Mouse (Mus musculus): Measurements from ENCODE around the gene Tmem110. TPM values are rescaled to one million over a fixed set of nuclear protein-coding genes. Genes with fewer than 3 reads are reported as not detected.

Tmem110 gene
- polyA plus RNA-seq, 1 experiment from 2014 or later, result 25.8 TPM

DNA sequence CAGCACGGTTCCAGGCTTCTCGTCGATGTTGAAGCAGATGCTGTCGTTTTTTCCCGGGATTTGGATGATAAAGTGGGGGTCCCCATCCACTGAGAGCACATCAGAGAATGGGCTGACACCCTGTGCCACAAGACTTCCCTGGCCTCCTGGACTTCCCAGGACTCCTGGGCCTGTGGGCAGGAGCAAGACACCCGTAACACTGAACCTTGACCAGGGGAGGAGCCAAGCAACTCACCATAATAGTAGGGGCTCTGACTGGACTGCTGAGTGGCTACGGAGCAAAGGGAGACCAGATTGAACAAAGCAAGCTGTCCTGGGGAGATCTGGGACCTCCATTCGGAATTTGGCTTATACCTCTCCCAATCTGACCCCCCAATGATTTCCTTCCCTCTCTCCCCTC, 87.3 kb downstream of the Tmem110 start:
- Histone ChIP-seq H3K36me3 (no peaks in the 10 kb centered on the region), H3K4me2 (no peak overlapping the region), H3K9ac (no peak overlapping the region), H3K27me3 (no peaks in the 10 kb centered on the region), H3K4me3 (replicated peaks) (no peak overlapping the region), H3K27ac (no peak overlapping the region), H3K9me3 (replicated peaks) (no peaks in the 10 kb centered on the region), H3K4me1 (no peaks in the 10 kb centered on the region)
- 74% methylated on average over 8 of the region's 8 CpGs for WGBS
- no peak for ATAC-seq (replicated peaks; ENCODE audit: low FRiP score)

DNA sequence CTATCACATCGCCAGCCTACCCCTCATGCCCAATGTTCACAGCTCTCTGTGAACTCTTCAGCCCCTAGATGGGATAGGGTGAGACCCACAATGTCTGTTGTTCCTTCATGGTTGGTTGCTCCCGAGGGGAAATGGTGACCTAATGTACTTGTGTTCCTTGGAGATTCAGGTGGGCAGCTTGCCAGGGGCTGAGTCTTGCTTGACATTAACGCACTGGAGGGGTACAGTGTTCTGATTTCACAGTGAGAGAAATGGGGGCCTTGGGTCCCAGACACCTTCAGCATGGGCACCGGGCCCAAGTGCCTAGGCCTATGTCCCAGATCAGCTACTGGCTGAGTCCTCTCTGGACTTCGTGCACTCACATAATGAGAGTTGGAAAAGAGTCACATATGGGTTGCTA, 88.0 kb downstream of the Tmem110 start:
- Histone ChIP-seq H3K27me3 (no peaks in the 10 kb centered on the region), H3K27ac (no peak overlapping the region), H3K4me1 (no peaks in the 10 kb centered on the region), H3K36me3 (no peaks in the 10 kb centered on the region), H3K9me3 (replicated peaks) (no peaks in the 10 kb centered on the region), H3K4me3 (replicated peaks) (no peak overlapping the region), H3K4me2 (no peak overlapping the region), H3K9ac (no peak overlapping the region)
- 77% methylated on average over 5 of the region's 5 CpGs for WGBS
- no peak for ATAC-seq (replicated peaks; ENCODE audit: low FRiP score)

- H3K4me2 ChIP-seq, result no peak overlapping the region
- no peaks in the 10 kb centered on the region for H3K9me3 ChIP-seq (replicated peaks)
- ATAC-seq (replicated peaks; ENCODE audit: low FRiP score), result no peak
- no peak overlapping the region for H3K4me3 ChIP-seq (replicated peaks)
- H3K9ac ChIP-seq, result no peak overlapping the region
- no peak overlapping the region for H3K27ac ChIP-seq
- no peaks in the 10 kb centered on the region for H3K36me3 ChIP-seq
- H3K27me3 ChIP-seq, result no peaks in the 10 kb centered on the region; the same call in 1 of the 2 replicates
- no peaks in the 10 kb centered on the region for H3K4me1 ChIP-seq
- 84% methylated on average over 1 of the region's 1 CpGs for WGBS
Measured at GRCm38 (mm10) chr14:30916516-30916915, 91.1 kb downstream of the Tmem110 start.

- Histone ChIP-seq H3K27ac (no peak overlapping the region), H3K27me3 (no peaks in the 10 kb centered on the region; the same call in 1 of the 2 replicates), H3K9ac (no peak overlapping the region), H3K4me1 (0 out of 2 replicates have a peak, but pooled peaks cover 3% of the 10 kb centered on the region), H3K4me3 (replicated peaks) (no peak overlapping the region), H3K4me2 (no peak overlapping the region), H3K36me3 (no peaks in the 10 kb centered on the region), H3K9me3 (replicated peaks) (no peaks in the 10 kb centered on the region)
- no peak for ATAC-seq (replicated peaks; ENCODE audit: low FRiP score)
- 50% methylated on average over 8 of the region's 8 CpGs for WGBS
Measured at GRCm38 (mm10) chr14:30922053-30922670, 96.8 kb downstream of the Tmem110 start.

GRCm38 (mm10) chr14:30923375-30924105, 98.2 kb downstream of the Tmem110 start, which contains the start of gene Itih3:
Itih3 (minus strand) TSS chr14:30923760.
- H3K27me3 ChIP-seq, result no peaks in the 10 kb centered on the region; the same call in 1 of the 2 replicates
- H3K9ac ChIP-seq, result no peak within 1 kb of the TSS
- H3K27ac ChIP-seq, result no peak within 1 kb of the TSS
- no peak for ATAC-seq (replicated peaks; ENCODE audit: low FRiP score)
- no peak within 1 kb of the TSS for H3K4me2 ChIP-seq
- H3K4me1 ChIP-seq, result 0 out of 2 replicates have a peak, but pooled peaks cover 3% of the 10 kb centered on the region
- no peaks in the 10 kb centered on the region for H3K36me3 ChIP-seq
- no peak within 1 kb of the TSS for H3K4me3 ChIP-seq (replicated peaks)
- no peaks in the 10 kb centered on the region for H3K9me3 ChIP-seq (replicated peaks)
- WGBS, result 61% methylated on average over 6 of the region's 6 CpGs

- H3K9me3 ChIP-seq (replicated peaks), result no peaks in the 10 kb centered on the region
- H3K9ac ChIP-seq, result no peak overlapping the region
- no peak overlapping the region for H3K4me3 ChIP-seq (replicated peaks)
- no peak overlapping the region for H3K4me2 ChIP-seq
- H3K36me3 ChIP-seq, result no peaks in the 10 kb centered on the region
- ATAC-seq (replicated peaks; ENCODE audit: low FRiP score), result no peak
- 87% methylated on average over 3 of the region's 3 CpGs for WGBS
- no peaks in the 10 kb centered on the region; the same call in 1 of the 2 replicates for H3K27me3 ChIP-seq
- no peak overlapping the region for H3K27ac ChIP-seq
- H3K4me1 ChIP-seq, result 0 out of 2 replicates have a peak, but pooled peaks cover 3% of the 10 kb centered on the region
Measured at GRCm38 (mm10) chr14:30925492-30925891, 100.1 kb downstream of the Tmem110 start.

Other genes starting within 250 kb of the Tmem110 start
- 47.5 and 50.6 TPM in 2 replicates for gene Prkcd, start 199.4 kb upstream of the Tmem110 start, polyA plus RNA-seq (2015; fragmentation: Nextera tagmentation; extraction: Ambion mirVana)
- gene Rft1, start 171.2 kb upstream of the Tmem110 start, polyA plus RNA-seq (2015; fragmentation: Nextera tagmentation; extraction: Ambion mirVana), result 18.8 and 20.2 TPM in 2 replicates
- gene Sfmbt1, start 110.7 kb upstream of the Tmem110 start, polyA plus RNA-seq (2015; fragmentation: Nextera tagmentation; extraction: Ambion mirVana), result 14.7 and 15.0 TPM in 2 replicates
- 5.0 and 5.3 TPM in 2 replicates for gene Mustn1, start 53.6 kb downstream of the Tmem110 start, polyA plus RNA-seq (2015; fragmentation: Nextera tagmentation; extraction: Ambion mirVana)
- 0.93 and 1.6 TPM in 2 replicates for gene Itih4, start 60.9 kb downstream of the Tmem110 start, polyA plus RNA-seq (2015; fragmentation: Nextera tagmentation; extraction: Ambion mirVana)
- 2.6 and 5.0 TPM in 2 replicates for gene Itih3, start 98.2 kb downstream of the Tmem110 start, polyA plus RNA-seq (2015; fragmentation: Nextera tagmentation; extraction: Ambion mirVana)
- gene Itih1, start 117.7 kb downstream of the Tmem110 start, polyA plus RNA-seq (2015; fragmentation: Nextera tagmentation; extraction: Ambion mirVana), result 0.30 and 0.55 TPM in 2 replicates
- 17.3 and 17.4 TPM in 2 replicates for gene Nek4, start 125.8 kb downstream of the Tmem110 start, polyA plus RNA-seq (2015; fragmentation: Nextera tagmentation; extraction: Ambion mirVana)
- gene Glt8d1, start 175.8 kb downstream of the Tmem110 start, polyA plus RNA-seq (2015; fragmentation: Nextera tagmentation; extraction: Ambion mirVana), result 66.4 and 70.1 TPM in 2 replicates
- 385 and 440 TPM in 2 replicates for gene Spcs1, start 176.1 kb downstream of the Tmem110 start, polyA plus RNA-seq (2015; fragmentation: Nextera tagmentation; extraction: Ambion mirVana)
- 131 and 136 TPM in 2 replicates for gene Pbrm1, start 193.5 kb downstream of the Tmem110 start, polyA plus RNA-seq (2015; fragmentation: Nextera tagmentation; extraction: Ambion mirVana)
- gene Gnl3, start 193.6 kb downstream of the Tmem110 start, polyA plus RNA-seq (2015; fragmentation: Nextera tagmentation; extraction: Ambion mirVana), result 127 and 134 TPM in 2 replicates